Mouse (Mus musculus): Measurements from ENCODE around the gene Sec61b.

Sec61b gene

DNA sequence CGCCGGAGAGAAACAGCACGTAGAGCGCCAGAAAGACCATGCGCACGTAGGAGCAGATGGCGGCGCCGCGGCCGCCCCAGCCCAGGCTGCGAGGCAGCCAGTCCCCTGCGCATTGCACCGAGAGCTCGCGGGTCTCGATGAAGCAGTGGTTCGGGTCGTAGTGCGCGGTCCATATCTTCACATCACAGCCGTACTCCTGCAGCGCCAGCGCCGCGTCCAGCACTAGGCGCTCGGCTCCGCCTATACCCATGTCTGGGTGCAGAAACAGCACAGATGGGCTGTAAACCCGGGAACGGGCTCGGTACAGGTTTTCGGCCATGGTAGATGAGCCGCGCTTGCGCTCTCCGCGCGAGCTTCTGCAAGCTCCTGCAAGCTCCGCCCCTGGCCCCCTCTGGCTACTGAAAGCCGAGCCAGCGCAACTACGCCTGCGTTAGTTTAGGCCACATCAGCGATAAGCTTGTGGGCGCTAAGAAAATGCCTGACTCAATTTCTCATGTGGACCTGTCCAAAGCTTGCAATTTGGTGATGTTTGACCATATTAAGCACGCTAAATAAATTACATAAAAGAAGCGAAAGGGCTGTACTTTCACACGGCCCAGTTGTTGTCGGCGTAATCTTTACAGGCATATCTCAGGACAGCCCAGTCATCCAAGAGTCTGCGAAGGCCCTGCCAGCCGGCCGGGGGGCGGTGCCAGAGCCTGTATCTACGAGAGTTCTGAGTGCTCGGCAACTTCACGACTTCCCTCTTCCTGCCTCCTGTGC is at the start of gene Sec61b, which contains the start of gene Alg2:
Gene Sec61b, plus strand, starts transcription at position 691 of the 762 bp plus-strand sequence.
Gene Alg2, minus strand, starts transcription at position 366 of the 762 bp plus-strand sequence.
- peak; percentile 97 for DNase-seq (ENCODE audit: low read depth, low spot score)

DNA sequence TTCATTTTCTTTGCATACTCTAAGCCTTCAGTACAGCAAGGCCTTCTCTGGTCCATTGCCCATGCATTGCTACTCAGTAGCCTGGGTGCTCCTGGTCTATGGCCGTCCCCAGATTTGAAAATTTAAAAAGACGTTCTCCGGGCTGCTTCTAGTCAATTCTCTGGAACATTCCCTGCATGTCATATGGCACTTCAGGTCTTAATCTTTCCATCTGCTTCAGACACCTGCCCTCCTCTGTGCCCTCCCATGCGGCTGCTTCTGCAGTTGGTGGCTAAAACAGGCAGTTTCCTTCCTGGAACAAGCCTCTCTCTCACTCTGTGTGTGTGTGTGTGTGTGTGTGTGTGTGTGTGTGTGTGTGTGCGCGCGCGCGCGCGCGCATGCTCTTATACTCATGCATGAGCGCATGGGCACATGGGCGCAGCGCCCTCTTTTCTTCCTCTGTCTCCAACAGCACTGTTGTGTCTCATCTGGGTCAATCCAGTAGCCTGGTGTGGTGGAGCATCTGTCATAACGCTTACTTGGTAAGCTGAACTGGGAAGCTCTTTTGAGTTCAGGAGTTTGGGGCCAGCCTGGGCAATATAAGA is 49.1 kb upstream of the Sec61b start:
- no peak for DNase-seq (ENCODE audit: low read depth, low spot score)

DNA sequence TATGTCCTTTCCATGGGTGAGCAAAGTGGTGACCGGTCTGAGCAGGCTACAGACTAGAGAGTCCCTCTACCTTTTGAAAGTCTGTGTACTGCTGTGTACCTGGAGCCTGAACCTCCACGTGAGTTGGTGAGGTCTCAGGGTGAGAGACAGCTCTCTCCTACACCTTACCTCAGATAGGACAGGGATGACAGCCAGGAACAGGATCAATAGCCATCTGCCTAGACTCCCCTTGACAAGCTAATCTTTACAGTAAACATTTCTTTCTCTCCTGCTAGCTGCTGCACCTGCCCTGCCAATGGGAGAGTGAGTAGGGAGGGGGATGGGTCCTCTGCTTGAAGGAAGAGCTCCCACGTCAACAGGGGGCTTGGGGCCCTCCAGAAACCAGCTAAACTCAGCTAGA is 46.9 kb upstream of the Sec61b start:
- no peak for DNase-seq (ENCODE audit: low read depth, low spot score)

DNA sequence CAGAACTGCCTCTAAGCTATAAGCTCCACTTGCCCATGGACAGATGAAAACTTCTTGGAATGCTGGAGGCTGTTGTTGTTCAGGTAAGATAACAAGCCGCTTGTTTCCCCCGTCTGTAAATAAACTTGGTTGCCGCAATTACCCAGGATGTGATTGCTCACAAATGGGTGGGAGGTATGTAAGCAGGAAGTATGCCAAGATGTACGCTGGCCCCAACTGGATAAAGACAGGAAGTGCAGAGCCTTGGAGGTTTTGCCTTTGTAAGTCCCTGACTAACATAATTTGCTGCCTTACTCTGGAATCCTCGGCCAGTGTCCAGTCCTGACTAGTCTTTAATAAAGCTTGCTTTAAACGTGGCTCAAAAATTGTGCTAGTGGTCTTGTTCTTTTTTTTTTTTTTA is 43.9 kb upstream of the Sec61b start:
- no peak for DNase-seq (ENCODE audit: low read depth, low spot score)

DNA sequence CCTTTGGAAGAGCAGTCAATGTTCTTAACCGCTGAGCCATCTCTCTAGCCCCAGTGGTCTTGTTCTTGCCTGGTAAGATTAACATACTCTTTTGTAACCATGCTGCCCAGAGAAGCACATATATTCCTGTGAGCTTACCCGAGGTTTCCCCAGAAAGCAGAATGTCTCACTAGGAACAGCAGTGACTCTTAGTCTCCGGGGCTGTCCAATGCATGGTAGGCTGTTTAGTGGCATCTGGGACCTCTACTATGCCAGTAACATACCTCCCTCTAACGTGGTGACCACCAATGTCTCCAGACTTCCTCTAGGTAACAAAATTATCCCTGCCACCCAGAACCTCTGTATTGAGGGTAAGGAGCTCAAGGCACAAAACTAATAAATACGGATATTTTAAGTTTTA is 43.4 kb upstream of the Sec61b start:
- DNase-seq (ENCODE audit: low read depth, low spot score) = no peak

DNA sequence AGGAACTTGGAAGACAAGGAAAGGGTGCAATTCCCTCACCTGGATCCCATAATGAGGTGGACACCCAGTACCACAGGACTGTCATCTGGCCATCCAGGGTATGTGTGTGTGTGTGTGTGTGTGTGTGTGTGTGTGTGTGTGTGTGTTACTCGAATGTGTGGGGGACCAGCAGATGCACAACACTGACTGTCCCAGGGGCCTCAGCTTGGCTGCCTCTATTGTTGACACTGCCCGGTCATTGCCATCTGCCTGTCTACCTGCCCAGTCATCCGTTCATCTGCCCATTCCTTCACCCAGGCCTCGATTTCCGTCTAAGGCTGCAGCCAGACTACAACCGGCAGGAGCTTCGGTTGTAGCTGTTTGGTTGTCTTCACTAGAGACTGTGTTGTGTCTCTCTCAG is 41.7 kb upstream of the Sec61b start:
- DNase-seq (ENCODE audit: low read depth, low spot score) = no peak

DNA sequence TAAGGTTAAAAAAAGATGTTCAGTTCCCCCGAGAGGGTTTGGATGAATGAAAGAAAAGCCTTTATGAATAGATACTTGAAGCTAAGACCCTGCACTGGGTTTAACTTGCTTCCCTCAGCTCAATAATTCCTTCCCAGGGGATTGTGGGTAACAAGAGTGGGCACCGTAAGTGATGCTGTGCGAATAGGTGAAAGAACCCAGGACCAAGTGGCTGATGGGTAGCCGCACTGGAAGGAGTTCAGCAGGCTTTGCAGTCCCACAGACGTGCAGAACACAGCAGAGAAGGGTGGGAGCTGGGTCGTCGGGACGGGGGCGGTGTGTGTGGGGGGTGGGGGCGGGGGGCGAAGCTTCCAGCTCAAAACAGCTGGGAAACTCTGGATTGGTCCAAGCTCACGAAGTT is 39.3 kb upstream of the Sec61b start:
- DNase-seq (ENCODE audit: low read depth, low spot score) = no peak

DNA sequence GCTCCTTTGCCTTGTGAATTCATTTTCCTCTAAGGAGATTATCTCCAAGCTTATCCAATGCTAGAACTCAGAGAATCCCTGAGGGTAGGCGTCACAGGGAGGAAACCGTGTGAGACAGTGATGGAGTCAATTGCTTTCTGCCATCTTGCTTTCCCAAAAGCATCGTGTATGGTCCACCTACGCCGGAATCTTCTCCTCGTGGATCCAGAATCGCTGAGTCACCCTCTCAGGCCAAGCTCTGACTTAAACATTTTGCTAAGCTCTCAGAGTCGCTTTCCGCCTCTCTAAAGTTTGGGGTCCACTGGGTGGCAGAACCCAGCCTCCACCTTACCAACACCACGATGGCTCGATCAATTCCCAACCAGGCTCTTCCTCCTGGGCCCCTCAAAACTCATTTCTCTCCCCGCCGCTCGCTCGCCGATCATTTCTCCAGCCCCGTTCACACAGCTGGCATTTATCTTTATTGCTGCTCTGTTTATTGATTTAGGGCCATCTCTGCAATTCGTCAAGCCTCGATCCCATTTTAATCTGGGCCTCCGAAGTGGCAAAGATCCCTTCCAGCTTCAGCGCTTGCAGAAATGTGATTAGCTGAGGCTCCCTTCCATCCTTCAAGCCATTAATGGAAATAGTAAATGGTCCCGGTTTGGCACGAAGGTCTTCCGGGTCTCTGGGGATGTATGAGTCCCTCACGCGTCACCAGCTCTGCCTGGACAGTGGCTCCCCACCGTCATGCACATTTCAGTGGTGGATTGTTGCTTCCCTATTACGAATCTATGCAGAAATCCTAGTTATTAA is 38.7 kb upstream of the Sec61b start:
- DNase-seq (ENCODE audit: low read depth, low spot score) = no peak

DNA sequence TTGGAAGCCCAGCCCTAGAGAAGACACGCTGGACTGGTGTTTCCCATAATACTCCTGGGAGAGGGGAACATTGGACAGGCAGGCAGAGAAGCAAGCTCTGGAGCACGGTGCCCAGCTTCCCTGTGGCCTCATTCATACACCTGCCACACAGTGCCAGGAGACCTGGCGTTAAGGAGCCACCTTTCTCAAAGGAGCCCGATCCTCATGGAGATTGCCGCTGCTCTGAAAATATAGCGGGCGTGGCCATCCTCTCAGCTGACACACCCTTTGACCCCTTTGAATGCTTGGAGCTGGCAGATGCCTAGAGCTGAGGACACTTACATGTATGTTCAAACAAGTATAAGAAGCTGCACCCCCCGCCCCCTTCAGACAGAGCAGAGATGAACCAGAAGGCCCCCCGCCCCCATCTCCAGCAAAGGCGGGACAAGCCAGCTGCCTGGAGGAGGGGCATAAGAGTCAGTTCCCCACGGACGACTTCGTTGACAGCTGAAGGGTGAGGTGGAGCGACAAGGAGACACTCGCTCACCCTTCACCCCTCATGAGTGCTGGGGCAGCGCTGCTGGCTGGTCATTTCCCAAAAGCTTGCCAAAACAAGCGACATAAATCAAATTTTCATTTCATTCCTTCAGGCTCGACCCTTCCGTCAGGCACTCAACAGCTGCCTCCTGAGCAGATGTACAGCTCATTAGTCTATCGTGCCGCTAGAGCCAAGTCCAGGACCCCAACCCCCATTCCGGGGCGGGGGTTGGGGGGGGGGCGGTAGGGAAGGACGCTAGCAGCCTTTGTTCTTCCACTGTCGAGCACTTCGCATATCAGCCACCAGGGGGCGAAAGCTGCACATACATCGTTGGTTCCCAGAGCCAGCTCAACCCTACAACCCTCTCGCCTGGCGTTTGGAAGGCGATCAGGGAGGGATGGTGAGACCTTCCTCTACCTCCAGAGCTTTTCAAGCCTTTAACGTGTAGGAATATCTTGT is 36.8 kb upstream of the Sec61b start:
- peak; percentile 83 for DNase-seq (ENCODE audit: low read depth, low spot score)

DNA sequence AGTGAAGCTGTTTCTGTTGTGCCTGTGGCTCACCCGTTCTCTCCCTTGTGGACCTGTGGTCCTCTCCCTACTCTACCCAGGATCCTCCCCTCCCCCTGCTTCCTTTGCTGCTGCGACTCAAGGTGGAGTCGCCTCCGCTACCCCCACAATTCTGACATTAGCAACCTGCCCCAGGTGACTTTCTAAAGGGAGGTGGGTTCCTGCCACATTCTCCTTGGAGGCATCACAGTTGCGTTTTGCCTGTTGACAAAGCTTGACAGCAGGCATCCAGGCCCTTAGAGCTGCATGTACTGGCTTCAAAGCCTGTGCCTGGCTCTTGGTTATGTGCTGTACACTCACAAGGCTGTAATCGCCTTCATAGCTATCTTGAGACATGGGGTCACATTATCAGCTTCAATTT is 35.5 kb upstream of the Sec61b start:
- no peak for DNase-seq (ENCODE audit: low read depth, low spot score)

DNA sequence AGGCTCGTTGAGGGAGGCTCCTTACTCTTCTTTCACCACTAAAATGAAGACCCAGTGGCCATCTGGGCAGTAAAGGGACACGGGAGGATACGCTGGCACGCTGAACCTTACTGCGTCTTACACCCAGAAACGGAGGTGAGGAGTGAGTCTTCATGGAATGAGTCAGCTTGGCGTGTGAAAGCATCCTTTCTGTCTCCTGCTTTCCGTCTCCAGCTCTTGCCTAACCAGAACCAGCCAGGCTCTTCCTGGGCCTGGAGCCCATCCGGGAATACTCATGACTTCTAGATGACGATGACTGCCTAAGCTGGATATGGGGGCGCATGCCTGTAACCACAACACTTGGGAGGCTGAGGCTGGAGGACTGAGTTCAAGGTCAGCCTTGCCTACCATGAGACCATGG is 33.5 kb upstream of the Sec61b start:
- no peak for DNase-seq (ENCODE audit: low read depth, low spot score)

DNA sequence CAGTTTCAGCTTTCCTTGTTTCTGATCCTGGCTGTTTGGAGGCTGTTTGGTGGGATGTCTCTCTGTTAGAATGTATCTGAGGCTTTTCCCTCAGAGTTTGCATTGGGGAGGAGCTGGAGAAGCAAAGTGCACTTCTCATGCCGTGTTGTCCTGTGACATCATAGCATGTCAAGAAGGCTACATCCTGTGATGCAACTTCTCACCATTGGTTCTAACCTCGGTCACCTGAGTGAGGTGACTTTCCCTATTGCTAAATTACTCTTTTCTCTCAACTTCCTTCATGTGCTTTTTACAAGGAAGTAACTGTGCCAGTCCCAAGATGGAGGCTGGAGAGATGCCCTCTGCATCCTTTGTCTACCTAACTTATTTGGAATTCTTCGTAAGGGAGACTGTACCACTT is 25.9 kb upstream of the Sec61b start:
- no peak for DNase-seq (ENCODE audit: low read depth, low spot score)

DNA sequence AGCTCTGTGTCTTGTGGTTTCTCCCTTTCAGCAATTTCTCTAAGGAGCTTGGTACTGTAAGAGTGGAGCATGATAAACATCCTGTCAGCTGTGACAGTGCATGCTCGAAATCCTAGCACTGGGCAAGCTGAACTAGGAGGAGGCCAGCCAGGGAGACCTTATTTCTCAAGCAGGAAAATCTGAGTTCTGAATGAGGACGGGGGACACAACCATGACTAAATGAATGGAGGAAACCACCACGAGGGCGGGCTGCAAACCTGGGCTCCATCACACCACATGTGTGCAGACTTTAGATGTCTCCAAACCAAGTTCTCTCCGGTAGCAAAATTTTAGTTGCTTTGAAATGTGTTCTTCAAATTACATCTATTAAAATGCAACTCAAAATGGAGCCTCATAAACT is 25.3 kb upstream of the Sec61b start:
- no peak for DNase-seq (ENCODE audit: low read depth, low spot score)

DNA sequence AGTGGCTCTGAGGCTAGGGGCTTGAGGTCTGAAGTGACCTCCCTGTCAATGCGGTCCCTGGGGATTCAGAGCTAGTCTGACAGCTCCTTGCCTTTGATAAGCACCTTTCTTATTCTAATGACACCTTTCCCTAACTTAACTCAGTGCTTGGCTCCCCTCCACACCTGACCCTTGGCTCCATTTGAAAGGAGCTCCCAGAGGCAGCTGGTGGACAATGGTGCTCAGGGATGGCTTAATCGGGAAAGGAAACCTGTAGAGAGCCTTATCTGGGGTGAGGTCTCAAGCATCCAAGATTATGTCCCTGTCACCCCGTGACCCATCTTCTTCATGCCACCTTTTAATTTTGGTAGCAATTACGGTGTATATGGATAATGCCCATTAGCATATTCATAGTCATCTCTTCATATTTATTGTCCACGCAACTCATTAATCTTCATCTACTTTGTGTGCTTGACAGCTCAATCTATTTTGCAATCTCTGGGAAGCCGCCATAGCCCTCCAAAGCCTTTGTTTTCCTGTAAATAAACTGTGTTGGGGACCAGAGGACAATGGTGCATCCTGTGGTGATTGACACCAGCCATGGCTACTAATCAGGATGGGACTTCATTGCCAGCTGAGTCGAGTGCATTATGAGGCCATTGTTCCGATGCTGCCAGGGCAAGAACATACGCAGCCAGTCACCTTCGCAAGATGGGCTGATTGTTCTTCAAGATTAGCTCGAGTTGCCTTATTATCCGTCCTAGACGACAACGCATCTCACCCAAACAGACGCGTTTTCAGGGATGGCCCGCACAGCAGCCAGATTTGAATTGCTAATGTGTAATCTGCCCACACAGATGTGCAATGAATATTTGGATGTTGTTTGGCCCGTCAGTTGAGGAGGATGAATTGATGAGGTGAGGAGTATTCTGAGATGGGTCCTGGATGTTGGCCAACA is 24.6 kb upstream of the Sec61b start:
- no peak for DNase-seq (ENCODE audit: low read depth, low spot score)

DNA sequence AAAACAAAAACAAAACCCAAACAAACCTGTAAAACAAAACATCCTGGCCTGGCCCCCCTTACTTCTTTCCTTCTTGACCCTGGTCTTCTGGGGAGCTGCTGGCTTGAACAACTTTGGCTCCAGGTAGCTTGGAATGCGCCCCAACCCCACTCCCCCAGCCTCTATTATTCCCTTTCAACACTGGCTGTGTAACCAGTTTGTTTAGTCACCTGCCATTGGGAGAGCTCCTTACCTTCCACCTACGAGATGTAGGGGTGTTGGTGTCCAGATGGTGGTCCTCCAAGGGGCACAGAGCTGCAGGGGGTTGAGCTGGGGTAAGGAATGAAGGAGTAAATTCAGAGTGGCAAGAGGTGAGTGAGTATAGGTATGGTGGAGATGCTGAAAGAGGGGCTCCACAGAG is 7.3 kb upstream of the Sec61b start:
- no peak for DNase-seq (ENCODE audit: low read depth, low spot score)

DNA sequence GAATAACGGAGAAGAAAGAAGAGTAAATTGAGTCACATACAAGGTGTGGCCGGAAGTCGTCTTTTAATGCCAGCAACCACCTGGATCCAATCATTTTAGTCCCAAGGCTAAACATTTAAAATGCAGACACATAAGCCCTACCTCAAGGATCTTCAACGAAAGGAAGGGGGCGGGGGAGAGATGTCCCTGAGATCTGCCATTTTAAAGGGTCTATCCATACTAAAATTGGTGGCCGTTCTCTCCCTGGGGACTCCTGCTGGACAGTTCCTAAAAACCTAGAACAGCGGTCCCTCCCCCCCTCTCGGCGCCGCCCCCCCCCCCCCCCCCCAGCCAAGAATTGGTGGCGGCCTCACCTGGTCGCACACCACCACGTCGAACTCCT is 881 bp upstream of the Sec61b start:
- no peak for DNase-seq (ENCODE audit: low read depth, low spot score)

DNA sequence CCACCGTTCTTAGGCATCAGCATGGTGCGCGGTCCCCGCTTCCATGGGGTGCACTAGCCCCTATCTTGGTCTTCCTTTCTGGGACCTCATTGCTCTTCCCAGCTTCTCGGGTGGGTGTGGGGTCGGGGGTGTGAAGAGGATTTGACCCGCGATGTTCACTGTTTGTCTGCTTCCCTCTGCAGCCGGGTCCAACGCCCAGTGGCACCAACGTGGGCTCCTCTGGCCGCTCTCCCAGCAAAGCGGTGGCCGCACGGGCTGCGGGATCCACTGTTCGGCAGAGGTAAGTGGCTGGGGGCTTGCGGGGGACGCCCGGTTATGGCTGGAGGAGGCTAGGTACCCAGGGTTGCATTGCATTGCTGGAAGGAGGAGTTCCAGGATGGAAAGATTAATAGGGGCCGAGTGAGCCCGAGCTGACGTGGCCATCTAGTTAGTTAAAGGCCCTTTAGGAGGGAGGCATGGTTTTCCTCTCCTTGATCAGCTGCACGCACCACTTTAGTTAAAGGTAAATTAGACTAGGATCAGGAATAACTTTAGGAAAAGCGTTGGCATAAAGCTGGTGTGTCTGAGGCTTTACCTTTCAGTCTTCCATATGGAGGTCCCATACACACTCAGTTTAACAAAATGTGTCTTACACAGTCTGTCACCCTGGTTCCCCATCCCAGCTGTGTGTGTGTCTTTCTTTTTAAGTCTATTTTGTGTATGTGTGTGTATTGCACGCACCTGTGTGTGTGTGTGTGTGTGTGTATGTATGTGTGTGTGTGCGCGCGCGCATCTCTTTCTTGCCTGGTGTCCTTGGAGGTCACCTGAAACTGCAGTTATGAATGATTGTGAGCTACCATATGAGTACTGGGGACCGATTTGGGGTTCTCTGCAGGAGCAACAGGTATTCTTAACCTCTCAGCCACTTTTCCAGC is 529 bp downstream of the Sec61b start:
- no peak for DNase-seq (ENCODE audit: low read depth, low spot score)

DNA sequence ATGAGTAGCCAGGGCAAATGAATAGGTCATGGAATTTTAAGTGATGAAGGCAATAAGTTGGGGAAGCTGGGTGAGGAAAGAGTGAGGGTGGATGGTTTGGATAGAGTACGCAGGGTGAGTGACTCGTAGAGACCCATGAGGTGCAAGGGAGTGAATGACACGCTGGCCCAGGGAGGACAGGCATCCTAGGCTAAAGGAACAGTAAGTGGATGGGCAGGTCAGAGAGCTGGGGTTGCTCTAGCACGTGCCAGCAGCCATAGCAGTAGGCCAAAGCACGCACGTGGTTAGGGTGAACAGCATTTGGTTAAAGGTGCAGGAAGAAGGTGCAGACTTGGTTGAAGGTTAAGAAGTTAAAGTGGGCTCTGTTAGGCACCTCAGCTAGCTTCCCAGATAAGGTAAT is 3.1 kb downstream of the Sec61b start:
- DNase-seq (ENCODE audit: low read depth, low spot score) = no peak

DNA sequence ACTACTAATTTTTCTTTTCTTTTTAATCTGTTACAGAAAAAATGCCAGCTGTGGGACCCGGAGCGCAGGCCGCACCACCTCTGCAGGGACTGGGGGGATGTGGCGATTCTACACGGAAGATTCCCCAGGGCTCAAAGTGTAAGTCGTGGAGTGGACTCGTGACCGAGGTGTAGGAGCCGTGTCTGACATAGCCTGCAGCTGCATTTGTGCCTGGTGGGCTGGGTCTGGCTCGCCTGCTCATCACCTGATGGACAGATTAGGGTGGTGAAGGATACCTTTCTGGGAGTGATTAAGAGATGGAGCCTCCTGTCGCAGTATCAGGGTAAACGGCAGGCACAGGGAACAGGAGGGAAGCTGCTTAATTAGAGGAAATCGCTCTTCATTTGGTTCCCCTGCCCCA is 5.6 kb downstream of the Sec61b start:
- DNase-seq (ENCODE audit: low read depth, low spot score) = no peak
